Mouse (Mus musculus) brown adipose tissue, adult 24 weeks (tissue): Measurements from ENCODE around the gene Dgkg. TPM values are rescaled to one million over a fixed set of nuclear protein-coding genes. Genes with fewer than 3 reads are reported as not detected.

Source experiments
- H3K27ac ChIP-seq: fragments of 200-500 bp; replicated peaks from 2 replicates; pipeline ENCODE4 v1.5.1; 2012; ENCODE audit warnings: low read depth, mild to moderate bottlenecking, low read length
- H3K4me1 ChIP-seq: fragments of 200-500 bp; 2 replicates; pipeline ENCODE4 v1.6.1; 2012; ENCODE audit warnings: low read length, mixed read lengths; ENCODE audit not compliant: control insufficient read depth, insufficient read depth, insufficient read length
- H3K4me3 ChIP-seq: fragments of 200-500 bp; 2 replicates; pipeline ENCODE4 v1.5.1; 2012; ENCODE audit warnings: low read depth, mild to moderate bottlenecking, low read length, moderate library complexity; ENCODE audit not compliant: insufficient read depth
- polyA plus RNA-seq: library from polyadenylated mRNA; stranded (reverse); fragments of >200 nt; gene quantifications from 2 replicates; pipeline ENCODE4 v1.2.4, GENCODE M21; 2012; ENCODE audit not compliant: missing spikeins, insufficient read depth, insufficient read length

Dgkg gene
- polyA plus RNA-seq, 1 experiment: not detected

GRCm38 (mm10) chr16:22629900-22630299 lies 27.1 kb downstream of the Dgkg start:
- Histone ChIP-seq H3K4me1 (no peaks in the 10 kb centered on the region), H3K27ac (no peak overlapping the region), H3K4me3 (no peak overlapping the region)

- H3K4me3 ChIP-seq: no peak overlapping the region
- no peaks in the 10 kb centered on the region for H3K4me1 ChIP-seq
- no peak overlapping the region for H3K27ac ChIP-seq
Observed at GRCm38 (mm10) chr16:22625987-22626386, 31.0 kb downstream of the Dgkg start.

- Histone ChIP-seq H3K27ac (no peak overlapping the region), H3K4me1 (no peaks in the 10 kb centered on the region), H3K4me3 (no peak overlapping the region)
Observed at GRCm38 (mm10) chr16:22625412-22625811, 31.6 kb downstream of the Dgkg start.

GRCm38 (mm10) chr16:22622286-22622685 lies 34.7 kb downstream of the Dgkg start:
- H3K4me1 ChIP-seq: no peaks in the 10 kb centered on the region
- H3K27ac ChIP-seq: no peak overlapping the region
- no peak overlapping the region for H3K4me3 ChIP-seq

GRCm38 (mm10) chr16:22621299-22621920 lies 35.6 kb downstream of the Dgkg start:
- no peak overlapping the region for H3K4me3 ChIP-seq
- H3K27ac ChIP-seq: no peak overlapping the region
- H3K4me1 ChIP-seq: no peaks in the 10 kb centered on the region

GRCm38 (mm10) chr16:22618424-22619056 lies 38.5 kb downstream of the Dgkg start:
- H3K27ac ChIP-seq: no peak overlapping the region
- H3K4me1 ChIP-seq: no peaks in the 10 kb centered on the region
- H3K4me3 ChIP-seq: no peak overlapping the region

- H3K4me3 ChIP-seq: no peak overlapping the region
- no peaks in the 10 kb centered on the region for H3K4me1 ChIP-seq
- no peak overlapping the region for H3K27ac ChIP-seq
Observed at GRCm38 (mm10) chr16:22615805-22616204, 41.2 kb downstream of the Dgkg start.

GRCm38 (mm10) chr16:22613186-22614073 lies 43.6 kb downstream of the Dgkg start:
- H3K4me1 ChIP-seq: no peaks in the 10 kb centered on the region
- H3K27ac ChIP-seq: no peak overlapping the region
- no peak overlapping the region for H3K4me3 ChIP-seq

GRCm38 (mm10) chr16:22608046-22608445 lies 49.0 kb downstream of the Dgkg start:
- Histone ChIP-seq H3K4me1 (no peaks in the 10 kb centered on the region), H3K27ac (no peak overlapping the region), H3K4me3 (no peak overlapping the region)

- Histone ChIP-seq H3K4me1 (no peaks in the 10 kb centered on the region), H3K4me3 (no peak overlapping the region), H3K27ac (no peak overlapping the region)
Observed at GRCm38 (mm10) chr16:22606989-22607388, 50.0 kb downstream of the Dgkg start.

- no peak overlapping the region for H3K27ac ChIP-seq
- no peaks in the 10 kb centered on the region for H3K4me1 ChIP-seq
- H3K4me3 ChIP-seq: no peak overlapping the region
Observed at GRCm38 (mm10) chr16:22602399-22602798, 54.6 kb downstream of the Dgkg start.

- no peak overlapping the region for H3K27ac ChIP-seq
- H3K4me1 ChIP-seq: no peaks in the 10 kb centered on the region
- no peak overlapping the region for H3K4me3 ChIP-seq
Observed at GRCm38 (mm10) chr16:22601756-22602155, 55.3 kb downstream of the Dgkg start.

- Histone ChIP-seq H3K4me1 (no peaks in the 10 kb centered on the region), H3K27ac (no peak overlapping the region), H3K4me3 (no peak overlapping the region)
Observed at GRCm38 (mm10) chr16:22600108-22600699, 56.8 kb downstream of the Dgkg start.

- H3K4me1 ChIP-seq: no peaks in the 10 kb centered on the region
- H3K4me3 ChIP-seq: no peak overlapping the region
- H3K27ac ChIP-seq: no peak overlapping the region
Observed at GRCm38 (mm10) chr16:22598741-22599140, 58.3 kb downstream of the Dgkg start.

- no peak overlapping the region for H3K27ac ChIP-seq
- H3K4me3 ChIP-seq: no peak overlapping the region
- no peaks in the 10 kb centered on the region for H3K4me1 ChIP-seq
Observed at GRCm38 (mm10) chr16:22596394-22596793, 60.6 kb downstream of the Dgkg start.
